Mouse (Mus musculus): Measurements from ENCODE around the gene Cacnb4.

Gene Cacnb4

GRCm38 (mm10) chr2:52603935-52604650 is 72.5 kb downstream of the Cacnb4 start:
- no peak for DNase-seq

DNA sequence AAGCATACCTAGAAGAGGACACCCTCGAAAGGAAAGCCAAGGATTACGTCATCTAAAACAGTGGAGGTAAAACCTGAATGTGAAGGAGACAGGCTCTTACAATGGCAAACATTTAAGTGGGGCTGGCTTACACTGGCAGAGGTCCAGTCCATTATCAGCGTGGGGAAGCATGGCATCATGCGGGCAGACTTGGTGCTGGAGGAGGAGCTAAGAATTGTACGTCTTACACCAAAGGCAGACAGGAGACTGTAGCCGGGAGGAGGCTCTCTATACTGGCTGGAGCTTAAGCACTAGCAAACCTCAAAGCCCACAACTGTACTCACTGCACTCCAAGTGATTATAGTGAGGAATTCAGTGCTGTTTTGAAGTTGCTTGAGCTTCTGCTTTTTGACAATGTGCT is 73.2 kb downstream of the Cacnb4 start:
- DNase-seq, result peak; percentile 80

DNA sequence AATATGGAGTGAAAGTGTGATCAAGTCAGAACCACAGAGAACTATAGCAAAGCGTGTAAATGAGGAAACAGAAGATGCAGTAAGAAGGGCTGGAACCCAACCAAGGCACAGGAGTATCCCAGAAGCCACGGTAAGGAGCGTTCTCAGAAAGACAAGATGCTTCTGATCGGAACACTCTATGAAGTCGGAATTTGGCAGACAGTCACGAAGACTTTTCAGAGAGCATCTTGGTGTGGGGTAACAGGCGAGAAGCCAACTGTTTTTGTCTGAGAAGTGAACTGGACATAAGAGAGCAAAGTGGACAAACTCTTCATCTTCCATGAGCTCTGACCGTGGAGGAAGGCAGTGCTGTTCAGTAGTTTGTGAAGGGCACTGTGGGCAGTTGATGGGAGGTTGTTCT is 73.7 kb downstream of the Cacnb4 start:
- peak; percentile 23 for DNase-seq

DNA sequence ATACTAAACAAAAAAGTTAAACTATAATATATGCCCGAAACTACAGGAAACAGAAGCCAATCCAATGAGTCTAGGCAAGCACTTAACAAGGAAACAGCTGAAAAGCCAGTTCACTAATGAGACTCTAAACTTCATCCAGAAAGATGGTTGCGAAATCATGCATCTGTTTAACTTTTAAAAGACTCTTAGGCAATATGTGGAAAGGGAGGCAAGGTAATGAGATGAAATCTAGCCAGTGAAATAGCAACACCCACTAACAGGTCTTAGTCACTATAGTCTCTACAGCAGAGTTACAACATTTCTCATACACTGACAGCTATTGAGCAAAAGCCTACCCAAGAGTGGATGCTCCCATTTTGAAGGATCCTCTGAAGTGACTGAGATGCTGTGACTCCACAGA is 74.4 kb downstream of the Cacnb4 start:
- DNase-seq, result peak; percentile 79

DNA sequence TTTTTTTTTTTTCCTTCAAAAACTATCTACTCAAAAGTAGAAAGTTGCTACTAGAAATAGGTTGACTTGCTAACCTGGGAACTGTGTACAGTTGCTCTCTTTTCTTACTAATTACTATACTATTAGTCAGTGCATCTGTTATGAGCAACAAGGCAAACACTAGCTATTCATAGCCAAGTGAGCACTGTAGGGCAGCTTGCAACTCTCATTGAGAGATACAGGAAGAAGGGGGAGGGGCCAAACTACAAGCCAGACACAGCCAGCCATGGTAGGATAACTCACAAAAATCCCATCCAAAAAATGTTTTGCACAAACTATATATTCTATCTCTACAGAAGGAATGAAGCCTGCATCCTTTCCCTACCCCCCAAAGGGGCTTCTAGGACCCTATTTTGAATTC is 79.1 kb downstream of the Cacnb4 start:
- no peak for DNase-seq

GRCm38 (mm10) chr2:52593814-52594213 is 82.8 kb downstream of the Cacnb4 start:
- DNase-seq, result no peak

DNA sequence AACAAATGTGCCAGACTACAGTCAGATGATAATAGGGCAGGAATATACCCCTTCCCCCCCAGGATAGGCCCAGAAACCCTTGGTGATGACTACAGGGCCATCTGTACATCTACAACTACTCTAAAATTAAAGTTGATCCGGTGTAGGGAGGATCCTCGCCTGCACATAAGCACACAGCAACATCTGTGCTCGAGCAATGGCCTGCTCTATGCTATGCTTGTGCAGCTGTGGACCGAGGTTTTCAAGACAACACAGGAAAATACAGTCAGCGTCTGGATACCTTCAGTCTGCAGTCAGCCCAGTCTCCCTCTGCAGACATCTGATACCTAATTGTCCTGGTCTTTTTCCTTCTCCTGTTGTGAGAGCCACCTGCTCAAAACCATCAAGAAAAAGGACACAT is 83.4 kb downstream of the Cacnb4 start:
- DNase-seq, result no peak

GRCm38 (mm10) chr2:52590970-52591347 is 85.7 kb downstream of the Cacnb4 start:
- peak; percentile 93 for DNase-seq

- DNase-seq, result no peak
Measured at GRCm38 (mm10) chr2:52590340-52590969, 86.2 kb downstream of the Cacnb4 start.

DNA sequence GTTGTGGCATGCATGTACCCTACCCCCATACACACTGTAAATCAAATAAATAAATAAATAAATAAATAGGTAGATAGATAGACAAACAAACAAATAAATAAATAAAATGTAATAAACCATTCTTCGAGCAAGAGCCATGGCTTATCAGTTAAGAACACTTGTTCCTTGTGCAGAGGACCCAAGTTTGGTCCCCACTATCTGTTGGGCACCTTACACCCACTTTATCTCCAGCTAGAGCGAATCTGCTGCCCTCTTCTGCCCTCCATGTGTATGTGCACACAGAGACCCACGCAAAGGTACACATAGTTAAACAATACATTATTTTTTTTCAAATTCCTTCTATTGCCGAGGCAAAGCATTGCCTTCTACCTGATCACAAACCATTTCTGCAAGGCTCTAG is 87.1 kb downstream of the Cacnb4 start:
- no peak for DNase-seq

GRCm38 (mm10) chr2:52585384-52585783 is 91.2 kb downstream of the Cacnb4 start:
- DNase-seq, result no peak

DNA sequence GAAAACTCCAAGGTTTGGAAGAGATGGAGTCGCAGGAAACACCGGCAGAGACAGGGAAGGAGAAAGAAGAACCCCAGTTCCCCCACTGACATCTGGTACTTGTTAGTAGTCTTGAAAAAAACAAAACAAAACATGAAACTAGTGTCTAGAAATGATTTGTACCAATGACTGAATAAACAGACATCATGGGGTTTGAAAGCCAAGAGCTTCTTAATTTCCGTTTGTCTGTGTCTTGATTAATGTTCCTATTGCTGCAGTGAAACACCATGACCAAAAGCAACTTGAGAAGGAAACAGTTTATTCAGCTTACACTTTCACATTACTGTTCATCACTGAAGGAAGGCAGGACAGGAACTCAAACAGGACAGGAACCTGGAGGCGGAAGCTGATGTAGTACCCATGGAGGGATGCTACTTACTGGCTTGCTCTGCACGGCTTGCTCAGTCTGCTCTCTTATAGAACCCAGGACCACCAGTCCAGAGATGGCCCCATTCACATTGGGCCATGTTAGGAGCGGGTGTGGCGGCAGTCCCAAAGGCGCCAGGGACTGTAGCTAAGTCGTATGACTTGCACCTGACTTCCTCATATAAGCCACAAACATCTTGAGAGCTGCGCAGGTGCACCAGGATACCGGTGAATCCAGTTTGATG is 95.4 kb downstream of the Cacnb4 start:
- no peak for DNase-seq

GRCm38 (mm10) chr2:52580697-52581096 is 95.9 kb downstream of the Cacnb4 start:
- peak; percentile 49 for DNase-seq

DNA sequence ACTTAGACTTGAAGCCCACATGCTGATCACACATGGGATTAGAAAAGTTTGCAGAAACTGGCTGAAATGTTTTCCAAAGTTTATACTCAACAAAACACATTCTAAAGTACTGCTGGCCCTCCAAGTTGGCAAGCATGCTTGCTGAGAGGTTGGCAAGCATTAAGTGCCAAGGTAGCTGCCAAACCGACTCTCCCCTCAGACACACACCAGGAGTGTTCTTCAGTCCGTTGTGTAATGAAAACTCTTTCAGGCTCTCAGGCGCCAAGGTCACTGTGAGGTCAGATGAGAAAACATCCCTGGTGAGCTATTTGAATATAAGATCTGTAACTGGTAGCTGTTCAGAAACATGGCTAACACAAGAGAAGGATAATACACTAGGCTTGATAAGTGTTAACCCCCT is 97.8 kb downstream of the Cacnb4 start:
- peak; percentile 87 for DNase-seq

- no peak for DNase-seq
Measured at GRCm38 (mm10) chr2:52577700-52578099, 98.9 kb downstream of the Cacnb4 start.

DNA sequence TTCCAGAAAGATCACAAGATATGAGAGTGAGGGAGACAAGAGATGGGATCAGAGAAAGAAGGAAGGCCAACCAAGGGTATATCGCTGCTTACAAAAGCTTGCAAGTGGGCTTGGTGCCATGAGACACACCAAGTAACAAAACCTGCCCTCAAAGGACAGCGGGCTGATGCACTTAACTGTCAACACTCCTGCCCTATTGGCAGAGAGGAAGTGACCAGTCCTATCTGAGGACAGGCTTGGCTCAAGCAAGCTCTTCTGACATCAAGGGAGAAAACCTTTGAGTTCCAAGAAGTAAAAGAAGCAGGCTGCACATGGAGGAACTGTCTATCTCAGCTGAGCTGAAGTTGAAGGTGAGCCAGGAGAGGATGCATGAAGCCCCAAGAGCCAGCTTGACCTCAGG is 100.1 kb downstream of the Cacnb4 start:
- no peak for DNase-seq

- no peak for DNase-seq
Measured at GRCm38 (mm10) chr2:52575637-52576175, 100.9 kb downstream of the Cacnb4 start.

GRCm38 (mm10) chr2:52574929-52575328 is 101.7 kb downstream of the Cacnb4 start:
- DNase-seq, result peak; percentile 11

- no peak for DNase-seq
Measured at GRCm38 (mm10) chr2:52572221-52572620, 104.4 kb downstream of the Cacnb4 start.

GRCm38 (mm10) chr2:52571339-52571968 is 105.2 kb downstream of the Cacnb4 start:
- peak; percentile 14 for DNase-seq

- no peak for DNase-seq
Measured at GRCm38 (mm10) chr2:52570781-52571180, 105.8 kb downstream of the Cacnb4 start.

DNA sequence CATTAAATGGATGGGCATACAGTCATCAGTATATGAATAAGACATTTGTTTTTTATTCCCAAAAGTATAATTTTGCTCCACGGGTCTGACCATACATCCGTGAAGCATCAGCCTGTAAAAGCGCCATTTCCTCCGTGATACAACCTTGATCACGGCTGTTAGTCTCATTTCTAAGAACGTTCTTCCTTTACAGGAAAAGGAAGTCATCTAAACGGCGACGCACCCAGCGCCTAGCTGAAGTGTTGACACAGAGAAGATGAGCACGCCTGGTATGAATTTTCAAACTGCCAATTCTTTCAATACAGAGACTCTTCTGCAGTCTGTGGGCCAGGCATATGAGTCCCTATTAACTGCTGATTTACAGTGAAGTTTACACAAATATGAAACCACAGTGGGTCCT is 106.5 kb downstream of the Cacnb4 start:
- DNase-seq, result no peak

DNA sequence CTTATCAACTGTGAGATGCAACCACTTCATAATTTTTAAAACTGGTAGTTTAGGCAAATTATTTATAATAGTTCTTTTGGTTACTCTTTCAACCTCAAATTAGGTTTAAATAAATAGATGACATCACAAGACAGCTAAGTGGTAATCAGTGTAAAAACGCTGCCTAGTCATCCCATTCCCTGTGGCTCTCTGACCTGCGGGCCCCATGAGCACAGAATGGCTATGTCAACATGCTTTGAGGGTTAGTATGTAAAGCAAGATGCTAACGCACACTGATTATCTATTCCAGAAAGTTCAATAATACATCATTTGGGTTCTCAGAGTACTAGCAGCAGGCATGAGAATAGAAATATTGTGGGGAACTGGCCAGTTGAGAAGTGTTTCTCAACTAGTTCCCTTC is 108.5 kb downstream of the Cacnb4 start:
- DNase-seq, result no peak

DNA sequence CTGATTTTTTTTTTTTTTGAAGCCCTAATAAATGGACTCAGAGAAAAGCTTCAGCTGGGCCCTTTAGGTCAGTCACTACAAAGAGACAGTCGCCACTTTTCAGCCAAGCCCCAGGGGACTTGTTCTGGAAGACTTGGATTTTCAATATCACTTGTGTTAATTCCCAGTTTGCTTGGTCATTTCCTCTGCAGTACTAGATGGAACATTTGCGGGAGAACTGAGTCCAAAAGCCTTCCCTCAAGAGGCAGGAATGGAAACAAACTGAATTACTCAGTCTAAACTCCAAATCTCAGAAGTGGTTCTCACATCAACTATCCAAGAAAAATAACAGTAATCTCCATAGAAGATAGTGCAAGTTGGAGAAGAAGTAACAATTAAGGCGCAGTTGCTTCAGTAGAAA is 109.2 kb downstream of the Cacnb4 start:
- no peak for DNase-seq
